Mouse (Mus musculus): ENCODE results near the gene Il12b. TPM values are rescaled to one million over a fixed set of nuclear protein-coding genes. Genes with fewer than 3 reads are reported as not detected.
"Not testable (repeated sequence)": the region's sequence is repeated elsewhere in the genome, so short reads cannot be mapped to it uniquely, and the experiment has no call there.

Gene Il12b
- total RNA-seq, 2 experiments from 2014 or later, result not detected

DNA sequence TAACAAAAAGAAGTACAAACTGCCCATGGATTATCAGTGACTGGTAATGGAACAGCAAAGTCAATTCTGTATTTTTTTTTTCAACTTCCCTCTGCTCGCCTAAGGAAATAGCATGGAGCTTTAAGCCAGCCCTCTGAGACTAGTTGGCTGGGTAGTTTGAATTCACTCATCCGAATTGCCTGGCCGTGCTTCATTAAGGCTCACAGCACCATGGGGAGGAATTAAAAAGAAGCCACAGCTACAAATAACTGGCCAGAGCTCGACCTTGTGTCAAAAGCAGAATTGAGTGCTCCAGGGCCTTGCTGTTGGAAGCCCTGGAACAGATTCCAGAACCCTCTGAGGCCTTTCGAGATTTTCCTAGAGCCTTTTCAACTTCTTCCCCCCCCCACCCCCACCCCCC, 8.8 kb downstream of the Il12b start:
- DNase-seq (ENCODE audit: low spot score in 2 of 2), result no peak
- intact Hi-C loops (cut with DNase I), result no loop called here

DNA sequence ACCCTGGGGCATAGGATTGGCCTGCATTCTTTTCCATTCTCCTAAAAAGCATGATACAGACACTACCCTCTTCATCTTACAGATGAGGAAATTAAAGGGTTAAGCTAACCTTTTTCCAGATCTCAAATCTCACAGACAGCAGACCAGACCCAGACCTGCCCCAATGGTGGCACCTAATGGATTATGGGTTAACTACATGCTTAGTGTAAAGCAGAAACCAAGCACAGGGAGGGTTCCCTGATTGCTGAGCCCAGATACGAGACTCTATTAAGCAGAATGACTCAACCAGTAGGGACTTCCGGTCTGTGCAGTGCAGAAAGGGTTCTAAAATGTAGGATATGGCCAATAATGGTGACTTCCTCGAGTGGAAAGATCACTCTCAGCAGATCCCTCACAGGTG, 10.6 kb downstream of the Il12b start:
- no peak for DNase-seq (ENCODE audit: low spot score in 2 of 2)
- intact Hi-C loops (cut with DNase I), result no loop called here

DNA sequence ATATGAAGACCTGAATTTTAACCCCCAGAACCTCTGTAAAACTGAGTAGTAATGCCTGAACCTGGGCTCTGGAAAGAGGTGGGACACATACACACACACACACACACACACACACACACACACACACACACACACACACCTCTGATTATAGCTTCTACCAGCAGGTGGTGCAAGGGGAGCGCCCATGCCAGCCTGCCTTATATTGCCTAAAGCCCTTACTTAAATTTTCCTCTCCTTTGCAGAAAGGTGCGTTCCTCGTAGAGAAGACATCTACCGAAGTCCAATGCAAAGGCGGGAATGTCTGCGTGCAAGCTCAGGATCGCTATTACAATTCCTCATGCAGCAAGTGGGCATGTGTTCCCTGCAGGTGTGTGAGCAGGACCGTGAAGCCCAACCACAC, 12.4 kb downstream of the Il12b start:
- intact Hi-C loops (cut with DNase I), result no loop called here
- no peak for DNase-seq (ENCODE audit: low spot score in 2 of 2)

DNA sequence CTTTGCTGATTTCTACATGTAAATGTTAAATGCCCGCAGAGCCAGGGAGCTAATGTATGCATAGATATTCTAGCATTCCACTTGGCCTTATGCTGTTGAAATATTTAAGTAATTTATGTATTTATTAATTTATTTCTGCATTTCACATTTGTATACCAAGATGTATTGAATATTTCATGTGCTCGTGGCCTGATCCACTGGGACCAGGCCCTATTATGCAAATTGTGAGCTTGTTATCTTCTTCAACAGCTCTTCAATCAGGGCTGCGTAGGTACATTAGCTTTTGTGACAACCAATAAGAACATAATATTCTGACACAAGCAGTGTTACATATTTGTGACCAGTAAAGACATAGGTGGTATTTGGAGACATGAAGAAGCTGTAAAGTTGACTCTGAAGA, 13.5 kb downstream of the Il12b start:
- intact Hi-C loops (cut with DNase I), result no loop called here
- no peak for DNase-seq (ENCODE audit: low spot score in 2 of 2)

DNA sequence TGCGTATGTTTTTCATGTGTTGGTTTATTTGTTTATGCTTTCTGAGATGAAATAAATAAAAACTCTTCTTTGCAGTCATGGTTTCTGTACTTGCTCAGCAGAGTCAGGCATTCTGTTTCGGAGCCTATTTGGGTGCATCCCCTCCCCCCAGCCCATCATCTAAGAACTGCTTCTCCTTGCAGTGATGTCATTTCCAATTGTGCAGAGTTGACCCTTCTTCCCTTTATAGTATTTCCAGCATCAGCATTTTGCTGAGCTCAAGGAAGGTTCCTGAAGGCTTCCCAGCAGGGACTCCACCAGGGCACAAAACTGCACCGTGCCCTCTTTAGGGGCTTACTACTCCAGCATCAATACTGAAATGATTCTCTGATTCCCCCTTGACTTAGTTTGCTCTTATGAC, 14.7 kb downstream of the Il12b start:
- DNase-seq (ENCODE audit: low spot score in 2 of 2), result no peak
- intact Hi-C loops (cut with DNase I), result no loop called here

DNA sequence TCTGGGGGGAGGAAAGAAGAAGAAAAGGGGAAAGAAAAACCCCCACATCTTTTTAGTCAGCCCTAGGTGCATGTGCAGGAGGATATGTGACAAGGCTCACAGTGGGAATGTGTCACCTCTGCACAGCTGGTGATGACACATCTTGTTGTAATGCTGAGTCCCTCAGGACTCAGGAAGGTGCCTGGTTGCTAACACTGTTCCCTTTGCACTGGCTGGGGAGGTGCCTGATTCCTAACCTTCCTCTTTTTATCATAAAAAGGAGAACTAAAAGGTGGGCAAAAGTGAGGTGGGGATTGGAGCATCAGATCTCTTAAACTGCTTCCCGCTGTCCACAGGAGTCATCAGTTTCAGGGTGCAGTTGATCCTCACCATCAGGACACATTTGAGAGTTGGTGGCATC, 17.5 kb downstream of the Il12b start:
- intact Hi-C loops (cut with DNase I), result no loop called here
- DNase-seq (ENCODE audit: low spot score in 2 of 2), result no peak

DNA sequence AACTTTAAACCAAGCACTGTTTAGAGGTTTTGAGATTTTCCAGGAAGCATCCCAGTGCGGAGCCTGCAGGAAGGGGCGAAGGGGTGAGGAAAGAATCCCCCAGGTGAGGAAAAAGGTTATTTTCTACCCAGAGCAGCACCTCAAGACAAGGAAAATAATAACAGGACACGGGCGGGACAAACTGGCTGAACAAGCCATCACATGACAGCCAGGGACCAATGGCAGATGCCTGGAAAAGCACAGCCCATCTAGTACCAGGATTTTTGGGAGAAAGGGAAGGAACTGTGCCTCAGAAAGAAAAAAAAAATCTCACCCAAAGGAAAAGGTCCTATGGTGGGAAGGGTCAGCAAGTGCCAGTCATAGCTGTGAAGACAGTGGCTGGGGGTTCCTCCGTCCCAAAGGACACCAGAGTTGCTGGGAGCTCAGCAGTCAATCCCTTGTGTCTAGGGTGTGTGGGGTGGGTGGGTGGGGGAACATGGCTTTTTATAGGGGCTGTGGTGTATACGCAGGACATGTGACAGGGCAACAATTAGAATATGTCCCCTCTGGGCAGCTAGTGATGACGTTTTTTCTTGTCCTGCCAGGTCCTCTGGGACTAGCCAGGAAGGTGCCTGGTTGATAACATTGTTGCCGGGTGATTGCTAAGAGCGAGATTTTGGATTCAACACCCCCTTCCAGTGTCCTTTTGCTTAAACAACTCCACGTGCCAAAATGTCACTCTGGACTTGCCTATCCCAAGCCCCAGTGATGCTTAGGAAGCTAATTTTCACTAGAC, 22.7 kb downstream of the Il12b start:
- DNase-seq (ENCODE audit: low spot score in 2 of 2), result no peak
- intact Hi-C loops (cut with DNase I), result no loop called here

DNA sequence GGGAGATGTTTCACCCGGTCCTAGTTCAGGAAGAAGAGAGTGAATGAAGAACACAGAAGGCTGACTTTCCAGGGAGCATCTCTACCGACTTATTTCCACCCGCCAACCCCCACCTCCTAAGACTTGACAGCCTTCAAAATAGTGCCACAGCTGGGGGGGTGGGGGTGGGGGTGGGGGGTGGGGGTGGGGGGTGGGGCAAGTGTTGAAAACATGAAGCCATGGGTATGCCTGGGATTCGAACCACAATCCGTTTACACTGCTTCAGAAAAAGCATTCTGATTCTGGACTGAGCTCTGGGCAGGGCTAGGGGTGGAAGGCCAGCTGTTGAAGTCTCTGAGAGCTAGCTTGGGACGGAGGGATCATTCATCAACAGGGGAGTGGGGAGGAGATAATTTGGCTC, 23.4 kb downstream of the Il12b start:
- intact Hi-C loops (cut with DNase I), result no loop called here
- DNase-seq (ENCODE audit: low spot score in 2 of 2), result no peak

DNA sequence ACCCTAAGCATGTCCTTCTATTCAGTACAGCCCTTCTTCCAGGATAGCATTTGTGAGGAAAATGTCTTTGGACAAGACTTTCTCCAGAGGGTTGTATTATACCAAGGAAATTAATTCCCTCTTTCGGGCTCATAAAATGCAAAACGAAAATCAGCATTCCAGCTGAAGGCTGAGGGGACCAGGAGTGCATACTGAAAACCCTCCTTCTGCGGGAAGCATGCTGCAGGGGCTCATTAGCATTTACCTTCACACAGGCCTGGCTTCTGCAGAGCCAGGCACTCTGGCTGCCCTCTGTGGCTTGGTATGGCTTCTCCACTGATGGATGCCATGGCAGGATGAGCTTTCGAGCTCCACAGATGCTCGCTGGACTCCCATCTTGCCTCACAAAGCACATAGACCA, 24.1 kb downstream of the Il12b start:
- no peak for DNase-seq (ENCODE audit: low spot score in 2 of 2)
- intact Hi-C loops (cut with DNase I), result no loop called here

DNA sequence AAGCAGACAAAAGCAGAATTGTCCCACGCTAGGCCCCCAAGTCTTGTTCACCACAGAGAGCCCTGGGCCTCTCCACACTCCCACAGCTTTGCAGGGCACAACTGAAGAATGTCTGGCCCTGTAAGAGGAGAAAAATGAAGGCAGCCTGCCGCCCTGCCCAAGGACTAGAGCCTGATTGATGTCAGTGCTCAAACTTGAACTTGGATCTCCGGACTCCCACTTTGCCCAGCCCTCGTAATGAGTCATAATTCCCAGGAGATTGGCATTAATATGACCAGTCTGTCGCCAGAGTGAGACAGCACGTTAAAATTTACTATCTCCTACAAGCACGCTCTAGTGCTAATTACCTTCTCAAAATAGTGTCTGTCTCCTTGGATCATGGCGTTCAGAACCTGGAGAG, 25.1 kb downstream of the Il12b start:
- DNase-seq (ENCODE audit: low spot score in 2 of 2), result no peak
- intact Hi-C loops (cut with DNase I), result no loop called here

DNA sequence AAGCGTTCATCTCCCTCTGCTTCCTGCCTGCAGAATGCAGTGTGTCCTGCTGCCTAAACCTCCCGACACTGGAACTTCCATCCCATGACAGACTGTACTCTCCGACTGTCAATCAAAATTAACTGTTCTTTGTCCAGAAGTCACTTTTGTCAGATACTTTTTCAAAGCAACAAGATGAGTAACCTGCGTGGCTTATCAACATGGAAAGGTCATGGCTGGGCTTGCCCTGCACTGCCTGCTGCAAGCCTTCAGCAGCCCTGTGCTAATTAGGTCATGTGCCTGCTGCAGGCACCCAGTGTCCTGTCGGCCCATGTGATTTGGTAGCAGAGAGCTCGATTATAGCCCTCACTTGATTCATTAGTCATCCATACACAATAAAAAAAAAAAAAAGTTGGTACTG, 25.8 kb downstream of the Il12b start:
- no peak for DNase-seq (ENCODE audit: low spot score in 2 of 2)
- intact Hi-C loops (cut with DNase I), result no loop called here

DNA sequence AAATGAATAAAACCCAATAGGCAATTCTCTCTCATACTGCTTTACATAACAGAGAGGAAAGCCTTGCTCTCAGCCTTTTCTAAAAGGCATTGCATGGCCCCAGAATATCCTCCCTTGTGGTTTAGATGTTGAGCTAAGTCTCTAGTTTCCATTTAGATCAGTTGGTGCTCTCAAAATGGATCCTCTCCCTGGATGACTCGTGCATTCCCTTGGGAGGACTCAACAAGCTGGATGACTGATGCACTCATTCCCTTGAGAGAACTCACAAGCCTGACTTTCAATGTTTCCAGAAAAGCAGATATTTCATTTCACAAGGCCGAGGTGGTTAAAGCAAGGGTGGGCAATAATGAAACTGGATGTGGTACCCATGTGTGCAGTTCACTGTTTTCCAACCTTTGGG, 28.1 kb downstream of the Il12b start:
- DNase-seq (ENCODE audit: low spot score in 2 of 2), result no peak
- intact Hi-C loops (cut with DNase I), result no loop called here

DNA sequence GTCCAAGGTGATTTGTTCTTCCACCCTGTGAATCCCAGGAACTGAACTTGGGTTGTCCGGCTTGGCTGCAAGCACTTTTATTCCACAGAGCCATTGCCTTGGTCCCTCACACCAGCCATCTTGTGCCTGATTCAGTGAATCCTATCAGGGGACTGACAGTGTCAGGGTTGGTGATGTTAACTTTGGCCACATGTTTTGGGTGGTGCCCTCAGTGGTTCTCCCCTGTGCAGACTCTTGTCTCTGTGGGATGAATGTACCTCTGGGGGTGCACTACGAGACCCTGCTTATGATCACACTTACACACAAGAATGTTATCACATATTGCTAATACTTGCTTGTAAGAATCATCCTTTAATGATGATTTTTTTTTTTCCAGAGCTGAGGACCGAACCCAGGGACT, 30.2 kb downstream of the Il12b start:
- intact Hi-C loops (cut with DNase I), result no loop called here

DNA sequence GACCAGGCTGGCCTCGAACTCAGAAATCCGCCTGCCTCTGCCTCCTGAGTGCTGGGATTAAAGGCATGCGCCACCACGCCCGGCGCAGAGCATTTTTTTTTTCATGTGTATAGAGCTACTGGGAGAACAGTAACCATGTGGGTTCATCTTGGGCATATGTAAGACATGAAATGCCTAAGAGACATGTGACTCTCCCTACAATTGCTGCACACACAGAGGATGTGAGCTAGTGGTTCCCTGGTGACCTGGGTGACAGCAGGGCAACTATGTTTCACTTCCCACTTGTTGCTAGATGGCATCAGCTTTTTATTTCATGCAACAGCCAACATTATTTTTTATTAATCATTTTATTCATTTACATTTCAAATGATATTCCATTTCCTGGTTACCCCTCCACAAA, 37.9 kb downstream of the Il12b start:
- intact Hi-C loops (cut with DNase I), result no loop called here
- DNase-seq (ENCODE audit: low spot score in 2 of 2), result no peak

More for the DNA sequence above, 30.2 kb downstream of the Il12b start:
- DNase-seq (ENCODE audit: low spot score in 2 of 2), result no peak

DNA sequence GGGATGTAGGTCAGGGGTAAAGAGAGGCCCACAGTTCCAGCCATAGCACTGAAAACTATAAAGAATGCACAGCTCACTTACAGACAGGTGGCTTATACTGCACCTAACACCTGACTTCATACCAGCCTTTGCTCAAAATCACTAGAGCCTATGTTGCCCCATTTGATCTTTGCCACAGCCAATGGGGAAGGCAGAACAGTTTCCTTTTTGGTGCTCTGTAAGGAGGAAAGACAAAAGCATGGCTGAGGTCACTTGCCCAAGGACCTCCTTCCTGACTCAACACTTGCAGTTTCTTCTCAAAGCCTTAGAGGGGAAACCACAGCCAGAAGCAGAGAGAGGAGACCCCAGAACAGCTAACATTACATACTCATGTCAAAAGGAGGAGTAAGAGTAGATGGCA, 51.2 kb downstream of the Il12b start:
- no peak for DNase-seq (ENCODE audit: low spot score in 2 of 2)
- intact Hi-C loops (cut with DNase I), result loop anchor here (5.0 kb wide), 2 partner anchors 119 to 684 kb away; no protein-coding TSS in a partner anchor

DNA sequence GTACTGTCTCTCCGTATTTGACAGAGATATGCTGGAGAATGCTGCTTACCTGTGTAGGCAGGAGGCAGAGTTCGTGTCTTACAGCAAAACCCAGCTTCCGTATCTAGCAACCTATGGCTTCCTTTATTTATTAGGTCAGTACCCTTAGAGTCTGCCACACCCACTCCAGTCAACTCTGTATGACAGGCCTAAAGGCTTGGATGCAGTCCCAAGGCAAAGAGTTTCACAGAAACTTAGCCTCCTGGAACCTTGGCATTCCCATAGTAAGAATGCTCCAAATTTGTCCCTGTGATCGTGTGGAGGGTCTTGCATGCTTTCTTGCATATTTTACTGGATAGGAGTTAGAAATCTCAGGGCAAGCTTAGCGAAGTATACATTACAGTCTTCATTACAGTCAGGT, 52.2 kb downstream of the Il12b start:
- intact Hi-C loops (cut with DNase I), result loop anchor here (5.0 kb wide), 2 partner anchors 120 to 685 kb away; no protein-coding TSS in a partner anchor

DNA sequence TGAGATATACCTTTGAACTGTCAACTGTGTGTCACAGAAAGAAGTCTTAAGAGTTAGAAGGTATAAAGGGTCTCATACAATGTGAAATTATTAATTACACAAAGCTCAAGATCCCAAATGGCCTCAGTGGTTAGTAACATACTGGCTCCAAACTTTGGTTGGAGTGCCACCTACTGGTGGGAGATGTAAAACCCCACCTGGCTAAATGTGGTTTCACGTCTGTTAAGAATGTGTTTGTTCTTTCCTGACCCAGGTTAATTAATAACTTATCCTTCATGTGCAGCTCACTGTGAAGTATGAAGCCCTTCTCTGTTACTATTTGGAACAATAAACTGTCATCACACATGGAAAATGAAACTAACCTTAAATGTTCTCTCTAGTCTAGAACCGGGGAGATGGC, 53.6 kb downstream of the Il12b start:
- DNase-seq (ENCODE audit: low spot score in 2 of 2), result peak; percentile 12 to 26
- intact Hi-C loops (cut with DNase I), result loop anchor here (5.0 kb wide), 2 partner anchors 121 to 686 kb away; no protein-coding TSS in a partner anchor

More for the DNA sequence above, 52.2 kb downstream of the Il12b start:
- not testable (repeated sequence) for DNase-seq (ENCODE audit: low spot score in 2 of 2)

DNA sequence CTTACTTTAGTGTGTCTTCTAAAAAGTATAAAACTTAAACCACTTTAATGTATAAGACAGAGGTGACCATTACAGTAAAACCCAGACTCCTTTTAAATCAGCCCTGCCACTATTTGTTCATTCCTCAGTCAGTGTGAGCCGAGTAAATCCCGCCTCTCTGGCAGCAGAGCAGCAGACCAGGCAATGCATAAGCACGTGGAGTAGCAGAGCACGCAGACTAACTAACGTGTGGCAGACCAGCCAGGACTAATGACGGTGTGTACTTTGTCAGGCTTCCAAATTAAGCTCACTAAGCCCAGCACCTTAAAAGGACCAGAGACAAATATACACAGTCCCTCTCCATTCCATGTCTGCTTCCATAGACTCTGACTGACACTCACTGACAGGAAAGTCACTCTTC, 61.6 kb downstream of the Il12b start:
- DNase-seq (ENCODE audit: low spot score in 2 of 2), result no peak
- intact Hi-C loops (cut with DNase I), result no loop called here

All from left cerebral cortex, postnatal 36 days (tissue).